Mouse (Mus musculus): Measurements from ENCODE around the gene Palld. TPM values are rescaled to one million over a fixed set of nuclear protein-coding genes. Genes with fewer than 3 reads are reported as not detected.

The Palld gene
- polyA plus RNA-seq, 1 experiment, result 13.4 TPM

- Histone ChIP-seq H3K4me3 (ENCODE audit: extremely low read depth, insufficient read depth, insufficient read length) (no peak overlapping the region), H3K36me3 (ENCODE audit: control insufficient read depth, insufficient read depth, low read length) (no peaks in the 10 kb centered on the region), H3K27ac (ENCODE audit: insufficient read depth, low read length) (no peak overlapping the region), H3K27me3 (ENCODE audit: control insufficient read depth, insufficient read depth, low read length) (no peaks in the 10 kb centered on the region), H3K4me1 (ENCODE audit: control insufficient read depth, insufficient read depth, insufficient read length) (no peaks in the 10 kb centered on the region)
- no peak for DNase-seq (ENCODE audit: low read depth in 1 of 2, low spot score in 2 of 2)
- WGBS, result 92% methylated on average over 6 of the region's 6 CpGs
- TF ChIP-seq CTCF (IDR thresholded peaks at IDR 0.05; ENCODE audit: extremely low read depth, insufficient read depth, insufficient read length, insufficient replicate concordance) (no peak), POLR2A (IDR thresholded peaks at IDR 0.05; ENCODE audit: low read depth, low read length) (no peak)
Measured at GRCm38 (mm10) chr8:61651955-61652354, 250.5 kb downstream of the Palld start.

GRCm38 (mm10) chr8:61646195-61646835, 256.2 kb downstream of the Palld start:
- no peak for TF ChIP-seq POLR2A (IDR thresholded peaks at IDR 0.05; ENCODE audit: low read depth, low read length)
- no peak for TF ChIP-seq CTCF (IDR thresholded peaks at IDR 0.05; ENCODE audit: extremely low read depth, insufficient read depth, insufficient read length, insufficient replicate concordance)
- Histone ChIP-seq H3K4me3 (ENCODE audit: extremely low read depth, insufficient read depth, insufficient read length) (no peak overlapping the region), H3K27ac (ENCODE audit: insufficient read depth, low read length) (no peak overlapping the region), H3K36me3 (ENCODE audit: control insufficient read depth, insufficient read depth, low read length) (no peaks in the 10 kb centered on the region), H3K27me3 (ENCODE audit: control insufficient read depth, insufficient read depth, low read length) (no peaks in the 10 kb centered on the region), H3K4me1 (ENCODE audit: control insufficient read depth, insufficient read depth, insufficient read length) (no peaks in the 10 kb centered on the region)
- WGBS, result 82% methylated on average over 8 of the region's 8 CpGs
- DNase-seq (ENCODE audit: low read depth in 1 of 2, low spot score in 2 of 2), result no peak

GRCm38 (mm10) chr8:61645642-61646041, 256.8 kb downstream of the Palld start:
- TF ChIP-seq POLR2A (IDR thresholded peaks at IDR 0.05; ENCODE audit: low read depth, low read length) (no peak), CTCF (IDR thresholded peaks at IDR 0.05; ENCODE audit: extremely low read depth, insufficient read depth, insufficient read length, insufficient replicate concordance) (no peak)
- no peaks in the 10 kb centered on the region for H3K27me3 ChIP-seq (ENCODE audit: control insufficient read depth, insufficient read depth, low read length)
- no peaks in the 10 kb centered on the region for H3K36me3 ChIP-seq (ENCODE audit: control insufficient read depth, insufficient read depth, low read length)
- 87% methylated on average over 6 of the region's 6 CpGs for WGBS
- no peak overlapping the region for H3K27ac ChIP-seq (ENCODE audit: insufficient read depth, low read length)
- DNase-seq (ENCODE audit: low read depth in 1 of 2, low spot score in 2 of 2), result no peak
- no peak overlapping the region for H3K4me3 ChIP-seq (ENCODE audit: extremely low read depth, insufficient read depth, insufficient read length)
- H3K4me1 ChIP-seq (ENCODE audit: control insufficient read depth, insufficient read depth, insufficient read length), result no peaks in the 10 kb centered on the region

- no peak for TF ChIP-seq CTCF (IDR thresholded peaks at IDR 0.05; ENCODE audit: extremely low read depth, insufficient read depth, insufficient read length, insufficient replicate concordance)
- TF ChIP-seq POLR2A (IDR thresholded peaks at IDR 0.05; ENCODE audit: low read depth, low read length), result no peak
- H3K4me3 ChIP-seq (ENCODE audit: extremely low read depth, insufficient read depth, insufficient read length), result no peak overlapping the region
- no peaks in the 10 kb centered on the region for H3K36me3 ChIP-seq (ENCODE audit: control insufficient read depth, insufficient read depth, low read length)
- no peaks in the 10 kb centered on the region for H3K4me1 ChIP-seq (ENCODE audit: control insufficient read depth, insufficient read depth, insufficient read length)
- WGBS, result 23% methylated on average over 3 of the region's 3 CpGs
- H3K27me3 ChIP-seq (ENCODE audit: control insufficient read depth, insufficient read depth, low read length), result no peaks in the 10 kb centered on the region
- H3K27ac ChIP-seq (ENCODE audit: insufficient read depth, low read length), result no peak overlapping the region
- no peak for DNase-seq (ENCODE audit: low read depth in 1 of 2, low spot score in 2 of 2)
Measured at GRCm38 (mm10) chr8:61643215-61643614, 259.3 kb downstream of the Palld start.

- WGBS, result 85% methylated on average over 4 of the region's 4 CpGs
- Histone ChIP-seq H3K4me3 (ENCODE audit: extremely low read depth, insufficient read depth, insufficient read length) (no peak overlapping the region), H3K27me3 (ENCODE audit: control insufficient read depth, insufficient read depth, low read length) (no peaks in the 10 kb centered on the region), H3K36me3 (ENCODE audit: control insufficient read depth, insufficient read depth, low read length) (no peaks in the 10 kb centered on the region), H3K4me1 (ENCODE audit: control insufficient read depth, insufficient read depth, insufficient read length) (no peaks in the 10 kb centered on the region), H3K27ac (ENCODE audit: insufficient read depth, low read length) (no peak overlapping the region)
- DNase-seq (ENCODE audit: low read depth in 1 of 2, low spot score in 2 of 2), result no peak
- no peak for TF ChIP-seq CTCF (IDR thresholded peaks at IDR 0.05; ENCODE audit: extremely low read depth, insufficient read depth, insufficient read length, insufficient replicate concordance)
- no peak for TF ChIP-seq POLR2A (IDR thresholded peaks at IDR 0.05; ENCODE audit: low read depth, low read length)
Measured at GRCm38 (mm10) chr8:61642358-61642847, 260.1 kb downstream of the Palld start.

GRCm38 (mm10) chr8:61639596-61639995, 262.9 kb downstream of the Palld start:
- Histone ChIP-seq H3K36me3 (ENCODE audit: control insufficient read depth, insufficient read depth, low read length) (no peaks in the 10 kb centered on the region), H3K27ac (ENCODE audit: insufficient read depth, low read length) (no peak overlapping the region), H3K4me1 (ENCODE audit: control insufficient read depth, insufficient read depth, insufficient read length) (no peaks in the 10 kb centered on the region), H3K27me3 (ENCODE audit: control insufficient read depth, insufficient read depth, low read length) (no peaks in the 10 kb centered on the region), H3K4me3 (ENCODE audit: extremely low read depth, insufficient read depth, insufficient read length) (no peak overlapping the region)
- TF ChIP-seq POLR2A (IDR thresholded peaks at IDR 0.05; ENCODE audit: low read depth, low read length), result no peak
- TF ChIP-seq CTCF (IDR thresholded peaks at IDR 0.05; ENCODE audit: extremely low read depth, insufficient read depth, insufficient read length, insufficient replicate concordance), result no peak
- 91% methylated on average over 2 of the region's 2 CpGs for WGBS
- DNase-seq (ENCODE audit: low read depth in 1 of 2, low spot score in 2 of 2), result no peak

GRCm38 (mm10) chr8:61639008-61639407, 263.5 kb downstream of the Palld start:
- Histone ChIP-seq H3K27me3 (ENCODE audit: control insufficient read depth, insufficient read depth, low read length) (no peaks in the 10 kb centered on the region), H3K27ac (ENCODE audit: insufficient read depth, low read length) (no peak overlapping the region), H3K4me3 (ENCODE audit: extremely low read depth, insufficient read depth, insufficient read length) (no peak overlapping the region), H3K4me1 (ENCODE audit: control insufficient read depth, insufficient read depth, insufficient read length) (no peaks in the 10 kb centered on the region), H3K36me3 (ENCODE audit: control insufficient read depth, insufficient read depth, low read length) (no peaks in the 10 kb centered on the region)
- WGBS, result 82% methylated on average over 3 of the region's 3 CpGs
- DNase-seq (ENCODE audit: low read depth in 1 of 2, low spot score in 2 of 2), result no peak
- no peak for TF ChIP-seq CTCF (IDR thresholded peaks at IDR 0.05; ENCODE audit: extremely low read depth, insufficient read depth, insufficient read length, insufficient replicate concordance)
- no peak for TF ChIP-seq POLR2A (IDR thresholded peaks at IDR 0.05; ENCODE audit: low read depth, low read length)

All from spleen, adult 2 months (tissue).